Comparison of ENCODE assay signal across 9 mouse cellular contexts in genomic region chr16:97286717-97287116, GRCm38 (mm10).
DNase-seq lines count a peak whose midpoint lies in the region; ATAC-seq and TF ChIP-seq lines count a peak whose summit lies in the region.
"Had no signal": no experiment of that assay in that cellular context is flagged by ENCODE, and none has a peak within 500 bp of the region (broad histone marks: within the 10 kb centered on the region; RNA-seq: fewer than 3 reads in every experiment).

No protein-coding gene starts in this region.

- no peaks in the 10 kb centered on the region for H3K9me3 ChIP-seq in hindbrain, embryonic 16.5 days (ENCODE audit: control insufficient read depth, low read length)
- no peaks in the 10 kb centered on the region for H3K9me3 ChIP-seq in hindbrain, embryonic 10.5 days
- H3K9me3 ChIP-seq: heart, embryonic 13.5 days had no signal

- ATAC-seq in hindbrain, embryonic 16.5 days = 0 out of 2 replicates have a peak, but pooled peaks have one; percentile 31

- no peaks in the 10 kb centered on the region for H3K79me2 ChIP-seq in heart, adult 2 months (replicated peaks; ENCODE audit: control insufficient read depth, insufficient read depth, low read length)

- peaks cover 3% of the 10 kb centered on the region; the same call in 1 of the 2 replicates for H3K4me1 ChIP-seq in hindbrain, embryonic 16.5 days (ENCODE audit: control insufficient read depth, insufficient read depth, low read depth, low read length)
- H3K4me1 ChIP-seq in hindbrain, embryonic 10.5 days (replicated peaks) = peaks cover 7% of the 10 kb centered on the region
- H3K4me1 ChIP-seq in olfactory bulb, adult 2 months (ENCODE audit: control insufficient read depth, insufficient read depth, low read length) = peaks cover 25% of the 10 kb centered on the region
- H3K4me1 ChIP-seq in heart, adult 2 months (ENCODE audit: control insufficient read depth, insufficient read depth, low read length) = peaks cover 2% of the 10 kb centered on the region

- no peaks in the 10 kb centered on the region for H3K36me3 ChIP-seq in hindbrain, embryonic 16.5 days (ENCODE audit: control insufficient read depth, insufficient read depth, low read length)
- no peaks in the 10 kb centered on the region for H3K36me3 ChIP-seq in hindbrain, embryonic 10.5 days
- H3K36me3 ChIP-seq in heart, adult 2 months (ENCODE audit: control insufficient read depth, insufficient read depth, low read length) = no peaks in the 10 kb centered on the region
- H3K36me3 ChIP-seq: heart, embryonic 13.5 days had no signal

- WGBS in hindbrain, embryonic 16.5 days = 41% methylated on average over 3 of the region's 3 CpGs
- 48% methylated on average over 3 of the region's 3 CpGs for WGBS in hindbrain, embryonic 10.5 days
- WGBS in olfactory bulb, adult 2 months = 9% methylated on average over 3 of the region's 3 CpGs
- WGBS in heart, adult 2 months = 41% methylated on average over 3 of the region's 3 CpGs

- TF ChIP-seq POLR2A in brain, embryonic 14.5 days (IDR thresholded peaks at IDR 0.05; ENCODE audit: borderline replicate concordance, extremely low read depth, insufficient read depth, insufficient read length, poor library complexity, severe bottlenecking) = no peak
- no peak for TF ChIP-seq POLR2A in olfactory bulb, adult 2 months (IDR thresholded peaks at IDR 0.05; ENCODE audit: insufficient read depth, low read depth, low read length)
- no peak for TF ChIP-seq POLR2A in heart, adult 2 months (IDR thresholded peaks at IDR 0.05; ENCODE audit: insufficient read depth, low read depth, low read length)

- H3K4me3 ChIP-seq in hindbrain, embryonic 16.5 days (ENCODE audit: low read length) = no peak overlapping the region
- H3K4me3 ChIP-seq in hindbrain, embryonic 10.5 days = no peak overlapping the region
- H3K4me3 ChIP-seq in olfactory bulb, adult 2 months (ENCODE audit: insufficient read depth, low read depth, low read length) = no peak overlapping the region
- no peak overlapping the region for H3K4me3 ChIP-seq in heart, adult 2 months
- H3K4me3 ChIP-seq: heart, embryonic 13.5 days had no signal

- no peak for DNase-seq in hindbrain, embryonic 10.5 days (ENCODE audit: low spot score)
- DNase-seq in brain, embryonic 14.5 days (ENCODE audit: low read depth) = peak; percentile 77
- peak; percentile 63 to 77 for DNase-seq in frontal cortex, postnatal 36 days (ENCODE audit: low spot score in 2 of 2)
- no peak for DNase-seq in retina, embryonic 14.5 days (ENCODE audit: low spot score)
- DNase-seq in heart, adult 2 months = no peak
- DNase-seq: cerebellum, adult 8-10 months had no signal

- no peak for TF ChIP-seq EP300 in heart, adult 2 months (IDR thresholded peaks at IDR 0.05; ENCODE audit: insufficient read depth, low read depth, low read length)

- no peak for TF ChIP-seq CTCF in brain, embryonic 14.5 days (IDR thresholded peaks at IDR 0.05; ENCODE audit: borderline replicate concordance, extremely low read depth, insufficient read depth, insufficient read length)
- no peak for TF ChIP-seq CTCF in olfactory bulb, adult 2 months (IDR thresholded peaks at IDR 0.05; ENCODE audit: insufficient read depth, low read depth, low read length)
- TF ChIP-seq CTCF in heart, adult 2 months (IDR thresholded peaks at IDR 0.05) = no peak

- H3K4me2 ChIP-seq in hindbrain, embryonic 16.5 days (ENCODE audit: low read length) = no peak overlapping the region
- H3K4me2 ChIP-seq: heart, embryonic 13.5 days had no signal

- H3K27ac ChIP-seq in hindbrain, embryonic 16.5 days (ENCODE audit: low read depth, low read length) = no peak overlapping the region
- no peak overlapping the region for H3K27ac ChIP-seq in hindbrain, embryonic 10.5 days
- peak overlapping the region; percentile 93 for H3K27ac ChIP-seq in olfactory bulb, adult 2 months (ENCODE audit: insufficient read depth, low read depth, low read length)
- no peak overlapping the region for H3K27ac ChIP-seq in heart, adult 2 months
- H3K27ac ChIP-seq: heart, embryonic 13.5 days had no signal

- H3K27me3 ChIP-seq in hindbrain, embryonic 16.5 days (replicated peaks; ENCODE audit: control insufficient read depth, insufficient read depth, low read length) = no peaks in the 10 kb centered on the region
- H3K27me3 ChIP-seq in hindbrain, embryonic 10.5 days (ENCODE audit: insufficient read depth, poor library complexity, severe bottlenecking) = no peaks in the 10 kb centered on the region
- H3K27me3 ChIP-seq in heart, adult 2 months (ENCODE audit: control insufficient read depth, insufficient read depth, low read length) = no peaks in the 10 kb centered on the region
- H3K27me3 ChIP-seq: heart, embryonic 13.5 days had no signal

- no peak overlapping the region for H3K9ac ChIP-seq in hindbrain, embryonic 16.5 days (ENCODE audit: low read depth, low read length)
- no peak overlapping the region for H3K9ac ChIP-seq in heart, adult 2 months (ENCODE audit: low read depth, low read length)
- H3K9ac ChIP-seq: heart, embryonic 13.5 days had no signal

- intact Hi-C loops in heart, adult 2 months (cut with DNase I) = no loop called here

Comparison
In these comparisons a context has a peak if more than half of its experiments do, and no peak if none do; other contexts are left out.
1. DNase-seq: peak in brain, embryonic 14.5 days (single experiment) and frontal cortex, postnatal 36 days (2 of 2); none in hindbrain, embryonic 10.5 days (single experiment), retina, embryonic 14.5 days (single experiment) and heart, adult 2 months (0 of 2).